Mouse (Mus musculus) midbrain, postnatal 0 days (tissue): ENCODE measurements at regions not wholly inside any gene's neighbourhood (a gene's known extent, or its start where the extent isn't known, plus 50 kb on each side); places are given as distances from the start of the nearest gene placed in this dataset.
"Not testable (repeated sequence)": the region's sequence is repeated elsewhere in the genome, so short reads cannot be mapped to it uniquely, and the experiment has no call there.

Experiments used
- ATAC-seq: fragments of 200-750 bp; cut with Nextera tagmentation; 2 replicates; pipeline ENCODE4 v1.8.0; 2017; ENCODE audit warnings: moderate number of reproducible peaks, mild to moderate bottlenecking, moderate TSS enrichment, moderate library complexity; ENCODE audit not compliant: low FRiP score
- DNase-seq: peaks from one replicate; pipeline ENCODE4 v3.0.0-alpha.2; 2015; ENCODE audit warnings: low spot score
- H3K27ac ChIP-seq: fragments of 300-500 bp; sonication (generic); 2 replicates; pipeline ENCODE4 v1.5.1; 2014; ENCODE audit warnings: low read depth, mild to moderate bottlenecking, low read length, mixed read lengths
- H3K27me3 ChIP-seq: fragments of 300-500 bp; sonication (generic); 2 replicates; pipeline ENCODE4 v1.6.1; 2014; ENCODE audit warnings: low read length, control low read depth, mixed read lengths; ENCODE audit not compliant: insufficient read depth
- H3K36me3 ChIP-seq: fragments of 300-500 bp; sonication (generic); 2 replicates; pipeline ENCODE4 v1.6.1; 2014; ENCODE audit warnings: low read length, control low read depth, mixed read lengths; ENCODE audit not compliant: insufficient read depth
- H3K4me1 ChIP-seq: fragments of 300-500 bp; sonication (generic); 2 replicates; pipeline ENCODE4 v1.6.1; 2014; ENCODE audit warnings: mild to moderate bottlenecking, control low read depth, antibody characterized with exemption, low read length, mixed read lengths; ENCODE audit not compliant: insufficient read depth
- H3K4me2 ChIP-seq: fragments of 300-500 bp; sonication (generic); 2 replicates; pipeline ENCODE4 v1.6.1; 2014; ENCODE audit warnings: low read depth, mild to moderate bottlenecking, low read length, mixed read lengths; ENCODE audit not compliant: poor library complexity, severe bottlenecking
- H3K4me3 ChIP-seq: fragments of 300-500 bp; sonication (generic); 2 replicates; pipeline ENCODE4 v1.5.1; 2014; ENCODE audit warnings: low read depth, mild to moderate bottlenecking, low read length, moderate library complexity
- H3K9ac ChIP-seq: fragments of 300-500 bp; sonication (generic); replicated peaks from 2 replicates; pipeline ENCODE4 v1.6.1; 2014; ENCODE audit warnings: mild to moderate bottlenecking, low read length, moderate library complexity, mixed read lengths; ENCODE audit not compliant: poor library complexity, severe bottlenecking
- H3K9me3 ChIP-seq: fragments of 300-500 bp; sonication (generic); 2 replicates; pipeline ENCODE4 v1.6.1; 2016; ENCODE audit warnings: low read length, control low read depth
- CTCF ChIP-seq: IDR thresholded peaks from 2 replicates; pipeline ENCODE4 v1.5.1; 2016; ENCODE audit warnings: antibody characterized with exemption, mild to moderate bottlenecking
- WGBS: fragments of 180-500 bp; shearing (Covaris S2); extraction: QIAGEN DNeasy Blood & Tissue Kit; methylation state at CpG from one replicate; pipeline ENCODE4 v1.1.7; 2014; 5-methylcytosine and 5-hydroxymethylcytosine counted together

- Histone ChIP-seq H3K4me2 (no peak overlapping the region), H3K36me3 (no peaks in the 10 kb centered on the region), H3K4me3 (no peak overlapping the region), H3K27ac (no peak overlapping the region), H3K27me3 (no peaks in the 10 kb centered on the region), H3K9ac (no peak overlapping the region), H3K9me3 (no peaks in the 10 kb centered on the region), H3K4me1 (no peaks in the 10 kb centered on the region)
- no peak; the same call in 1 of the 2 replicates for ATAC-seq
- DNase-seq, result no peak
- no peak for TF ChIP-seq CTCF
These were observed 271.7 kb upstream of the Gje1 start for GRCm38 (mm10) chr10:14989601-14990140.

GRCm38 (mm10) chr10:14986566-14986965, 268.6 kb upstream of the Gje1 start:
- not testable (repeated sequence) for DNase-seq, ATAC-seq, H3K36me3 ChIP-seq, H3K27me3 ChIP-seq, H3K4me1 ChIP-seq, H3K9me3 ChIP-seq, H3K4me2 ChIP-seq, H3K9ac ChIP-seq, H3K4me3 ChIP-seq, H3K27ac ChIP-seq
- 42% methylated on average over 2 of the region's 2 CpGs for WGBS

- no peaks in the 10 kb centered on the region for H3K27me3 ChIP-seq
- no peak for TF ChIP-seq CTCF
- DNase-seq, result peak; percentile 15
- WGBS, result 61% methylated on average over 4 of the region's 4 CpGs
- ATAC-seq, result no peak
- H3K27ac ChIP-seq, result no peak overlapping the region
- no peaks in the 10 kb centered on the region for H3K4me1 ChIP-seq
- no peak overlapping the region for H3K9ac ChIP-seq
- H3K36me3 ChIP-seq, result no peaks in the 10 kb centered on the region
- H3K9me3 ChIP-seq, result no peaks in the 10 kb centered on the region
- no peak overlapping the region for H3K4me2 ChIP-seq
- H3K4me3 ChIP-seq, result no peak overlapping the region
These were observed 260.2 kb upstream of the Gje1 start for GRCm38 (mm10) chr10:14978093-14978755.

GRCm38 (mm10) chr10:14977268-14978000, 259.4 kb upstream of the Gje1 start:
- no peaks in the 10 kb centered on the region for H3K4me1 ChIP-seq
- no peaks in the 10 kb centered on the region for H3K9me3 ChIP-seq
- WGBS, result 57% methylated on average over 2 of the region's 2 CpGs
- H3K4me2 ChIP-seq, result no peak overlapping the region
- DNase-seq (no peak), ATAC-seq (no peak)
- no peaks in the 10 kb centered on the region for H3K27me3 ChIP-seq
- no peak overlapping the region for H3K9ac ChIP-seq
- no peak overlapping the region for H3K4me3 ChIP-seq
- H3K27ac ChIP-seq, result no peak overlapping the region
- H3K36me3 ChIP-seq, result no peaks in the 10 kb centered on the region
- no peak for TF ChIP-seq CTCF

GRCm38 (mm10) chr10:14969726-14970125, 251.7 kb upstream of the Gje1 start:
- Histone ChIP-seq H3K9ac (no peak overlapping the region), H3K4me3 (no peak overlapping the region), H3K4me1 (no peaks in the 10 kb centered on the region), H3K36me3 (no peaks in the 10 kb centered on the region), H3K27ac (no peak overlapping the region), H3K27me3 (no peaks in the 10 kb centered on the region), H3K4me2 (no peak overlapping the region), H3K9me3 (no peaks in the 10 kb centered on the region)
- TF ChIP-seq CTCF, result no peak
- ATAC-seq, result no peak
- DNase-seq, result no peak

GRCm38 (mm10) chr10:14967645-14968044, 249.6 kb upstream of the Gje1 start:
- 59% methylated on average over 1 of the region's 1 CpGs for WGBS
- Histone ChIP-seq H3K4me3 (no peak overlapping the region), H3K9me3 (no peaks in the 10 kb centered on the region), H3K36me3 (no peaks in the 10 kb centered on the region), H3K4me1 (no peaks in the 10 kb centered on the region), H3K27me3 (no peaks in the 10 kb centered on the region), H3K4me2 (no peak overlapping the region), H3K9ac (no peak overlapping the region), H3K27ac (no peak overlapping the region)
- no peak for TF ChIP-seq CTCF
- DNase-seq (no peak), ATAC-seq (no peak)

- DNase-seq, H3K9me3 ChIP-seq, ATAC-seq, H3K4me1 ChIP-seq, H3K27ac ChIP-seq, H3K9ac ChIP-seq, H3K36me3 ChIP-seq, H3K4me2 ChIP-seq, H3K4me3 ChIP-seq, H3K27me3 ChIP-seq: not testable (repeated sequence)
- WGBS, result 85% methylated on average over 3 of the region's 3 CpGs
These were observed 248.8 kb upstream of the Gje1 start for GRCm38 (mm10) chr10:14966771-14967170.
